Mouse (Mus musculus) spleen, postnatal 10 days (tissue): ENCODE results near the gene Iqsec1.

Source experiments
- DNase-seq, 2 experiments: peaks; one replicate each; pipeline ENCODE4 v3.0.0; 2021 to 2022; ENCODE audit warnings: low spot score in 2 of 2

The Iqsec1 gene

DNA sequence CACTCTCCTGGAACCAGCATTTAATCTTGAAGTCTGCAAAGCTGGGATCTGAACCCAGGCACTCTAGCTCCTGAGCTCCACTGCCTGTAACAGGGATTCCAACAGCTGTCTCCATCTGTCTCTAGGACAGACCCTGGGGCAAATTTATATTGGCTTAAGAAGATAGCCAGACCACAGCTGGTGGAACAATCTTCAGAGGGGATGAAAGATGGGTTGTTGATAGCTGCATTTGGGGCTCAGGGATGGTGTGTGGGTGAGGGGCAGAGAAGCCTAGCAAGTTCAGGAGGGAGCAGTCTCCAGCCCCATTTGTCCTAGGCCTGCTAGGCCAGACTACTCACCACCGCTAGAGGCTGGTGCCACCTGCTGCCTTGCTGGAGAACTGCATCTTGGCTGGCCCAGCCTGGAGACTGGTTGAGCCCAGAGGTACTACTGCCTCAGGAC, 260.0 kb downstream of the Iqsec1 start:
- DNase-seq, result peak; percentile 85 to 88

GRCm38 (mm10) chr6:90727826-90728225, 260.7 kb downstream of the Iqsec1 start:
- DNase-seq, result no peak

- DNase-seq, result no peak
Observed at GRCm38 (mm10) chr6:90726711-90727122, 261.8 kb downstream of the Iqsec1 start.

DNA sequence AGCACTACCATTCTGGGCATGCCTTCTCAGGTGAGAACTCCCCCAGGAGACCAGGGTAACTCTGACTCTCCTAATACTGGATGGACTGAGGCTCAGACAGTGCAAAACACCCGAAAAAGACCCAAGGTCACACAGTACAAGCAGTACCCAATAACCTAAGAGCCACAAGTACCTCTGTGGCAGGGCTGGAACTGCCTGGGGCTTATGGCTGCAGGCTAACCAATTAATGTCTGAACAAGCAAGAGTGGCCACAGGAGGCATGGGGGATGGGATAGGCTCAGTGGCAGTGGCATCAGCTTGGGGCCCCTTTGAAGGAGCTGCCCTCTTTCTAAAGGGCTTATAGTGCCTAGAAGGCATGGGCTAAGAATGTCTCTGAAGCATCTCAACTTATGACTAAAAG, 263.0 kb downstream of the Iqsec1 start:
- no peak for DNase-seq

DNA sequence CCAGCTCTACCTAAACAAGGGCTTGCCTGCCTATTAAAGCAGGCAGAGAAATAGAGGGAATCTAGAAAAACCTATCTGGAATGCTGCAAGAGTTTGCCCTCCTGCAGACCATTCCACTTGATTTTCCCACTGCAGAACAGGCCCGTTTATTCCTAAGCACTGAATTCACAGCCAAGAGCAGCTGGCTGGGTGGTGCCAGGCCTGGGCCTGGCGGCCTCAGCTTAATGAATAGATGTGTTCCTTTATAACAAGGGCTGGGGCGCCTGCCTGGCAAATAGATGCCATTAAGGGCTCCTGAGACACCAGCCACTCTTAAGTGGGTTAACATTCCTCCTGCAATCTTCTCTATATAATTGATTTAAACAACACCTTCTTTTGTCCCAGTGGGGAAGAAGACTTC, 265.5 kb downstream of the Iqsec1 start:
- no peak for DNase-seq

- peak; percentile 73 to 85 for DNase-seq
Observed at GRCm38 (mm10) chr6:90720996-90721746, 267.3 kb downstream of the Iqsec1 start.

DNA sequence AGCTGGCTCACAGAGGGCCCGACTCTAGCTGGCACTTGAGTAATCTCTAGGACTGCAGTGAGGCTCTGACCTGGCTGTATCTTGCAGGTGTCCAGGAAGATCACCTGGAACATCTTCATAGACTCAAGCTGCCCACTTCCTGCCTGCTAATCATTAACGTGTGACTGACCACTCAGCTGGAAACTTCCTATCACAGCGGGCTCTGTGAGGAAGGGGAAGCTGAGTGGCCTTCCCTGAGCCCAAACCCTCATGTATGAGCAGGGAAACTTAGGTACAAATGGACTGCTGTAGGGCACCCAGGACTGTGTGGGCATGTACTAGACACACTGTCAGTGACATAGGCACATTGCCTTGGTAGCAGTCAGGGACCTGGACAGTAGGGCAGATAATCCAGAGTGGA, 268.3 kb downstream of the Iqsec1 start:
- no peak for DNase-seq

GRCm38 (mm10) chr6:90719402-90719801, 269.1 kb downstream of the Iqsec1 start:
- DNase-seq, result no peak

- no peak for DNase-seq
Observed at GRCm38 (mm10) chr6:90718477-90718876, 270.0 kb downstream of the Iqsec1 start.

GRCm38 (mm10) chr6:90717711-90718110, 270.8 kb downstream of the Iqsec1 start:
- DNase-seq, result no peak

DNA sequence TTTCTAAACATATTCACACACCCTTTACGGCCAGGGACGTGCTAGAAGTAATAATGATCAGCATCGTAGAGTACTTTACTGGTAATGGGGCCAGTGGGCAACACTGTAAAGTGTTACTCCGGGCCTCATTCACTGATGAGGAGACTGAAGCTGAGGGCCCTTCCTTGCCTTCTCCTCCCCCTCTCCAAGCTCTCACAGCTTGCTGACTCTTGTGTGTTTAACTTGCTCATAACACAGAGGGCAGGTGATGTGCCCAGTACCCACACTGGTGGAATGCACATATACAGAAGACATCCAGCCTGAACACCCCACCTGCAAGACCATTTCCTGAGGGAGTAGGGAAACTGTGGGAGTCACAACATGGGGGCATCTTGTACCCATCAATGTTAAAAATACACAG, 271.6 kb downstream of the Iqsec1 start:
- no peak for DNase-seq

GRCm38 (mm10) chr6:90716066-90716704, 272.3 kb downstream of the Iqsec1 start:
- DNase-seq, result peak; percentile 77 to 91

DNA sequence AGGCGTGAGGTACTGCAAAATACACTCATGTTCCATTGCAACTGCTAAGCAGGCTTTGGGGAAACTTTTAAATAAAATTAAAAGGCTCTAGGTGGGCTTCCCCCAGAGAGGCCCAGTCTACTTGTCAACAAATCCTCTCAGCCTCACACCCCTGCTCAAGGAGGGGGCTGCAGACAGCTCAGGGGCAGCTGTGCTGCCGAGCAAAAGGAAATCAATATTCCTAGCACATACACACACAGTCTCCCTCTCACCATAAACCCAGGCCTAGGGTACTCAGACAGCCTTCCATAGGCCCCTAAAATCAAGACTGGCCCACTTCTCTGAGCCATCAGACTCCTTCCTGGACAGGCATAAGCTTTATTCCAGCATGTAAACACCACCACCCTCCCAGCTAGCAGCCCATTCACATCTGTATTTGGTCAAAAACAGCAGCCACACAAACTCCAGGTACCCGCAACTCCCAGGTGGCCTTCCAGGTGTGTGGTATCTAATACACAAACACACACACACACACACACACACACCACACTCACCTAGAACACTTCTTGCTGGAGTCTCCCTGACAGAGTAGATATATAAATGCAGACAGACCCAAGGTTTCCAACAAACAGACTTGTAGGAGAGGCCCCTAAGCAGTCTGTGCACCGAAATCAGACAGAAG, 273.1 kb downstream of the Iqsec1 start:
- peak; percentile 34 to 50 for DNase-seq

DNA sequence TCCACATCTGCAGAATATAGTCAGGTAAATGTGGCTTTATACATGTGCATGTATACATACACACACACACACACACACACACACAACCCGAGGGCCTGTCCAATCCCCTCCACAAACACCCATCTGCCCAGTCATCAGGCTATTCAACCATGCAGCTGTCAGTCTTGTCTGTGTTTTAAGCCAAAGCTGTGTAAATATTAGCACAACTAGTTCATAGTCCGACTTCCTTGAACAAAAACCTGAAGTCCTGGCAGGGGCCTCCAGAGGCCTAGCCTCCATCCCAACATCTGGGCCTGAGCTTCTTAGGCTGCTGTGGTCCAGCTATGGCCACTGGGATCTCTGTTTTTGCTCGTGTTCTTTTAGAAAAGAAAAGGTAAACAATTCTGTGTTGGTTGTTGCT, 274.8 kb downstream of the Iqsec1 start:
- no peak for DNase-seq

DNA sequence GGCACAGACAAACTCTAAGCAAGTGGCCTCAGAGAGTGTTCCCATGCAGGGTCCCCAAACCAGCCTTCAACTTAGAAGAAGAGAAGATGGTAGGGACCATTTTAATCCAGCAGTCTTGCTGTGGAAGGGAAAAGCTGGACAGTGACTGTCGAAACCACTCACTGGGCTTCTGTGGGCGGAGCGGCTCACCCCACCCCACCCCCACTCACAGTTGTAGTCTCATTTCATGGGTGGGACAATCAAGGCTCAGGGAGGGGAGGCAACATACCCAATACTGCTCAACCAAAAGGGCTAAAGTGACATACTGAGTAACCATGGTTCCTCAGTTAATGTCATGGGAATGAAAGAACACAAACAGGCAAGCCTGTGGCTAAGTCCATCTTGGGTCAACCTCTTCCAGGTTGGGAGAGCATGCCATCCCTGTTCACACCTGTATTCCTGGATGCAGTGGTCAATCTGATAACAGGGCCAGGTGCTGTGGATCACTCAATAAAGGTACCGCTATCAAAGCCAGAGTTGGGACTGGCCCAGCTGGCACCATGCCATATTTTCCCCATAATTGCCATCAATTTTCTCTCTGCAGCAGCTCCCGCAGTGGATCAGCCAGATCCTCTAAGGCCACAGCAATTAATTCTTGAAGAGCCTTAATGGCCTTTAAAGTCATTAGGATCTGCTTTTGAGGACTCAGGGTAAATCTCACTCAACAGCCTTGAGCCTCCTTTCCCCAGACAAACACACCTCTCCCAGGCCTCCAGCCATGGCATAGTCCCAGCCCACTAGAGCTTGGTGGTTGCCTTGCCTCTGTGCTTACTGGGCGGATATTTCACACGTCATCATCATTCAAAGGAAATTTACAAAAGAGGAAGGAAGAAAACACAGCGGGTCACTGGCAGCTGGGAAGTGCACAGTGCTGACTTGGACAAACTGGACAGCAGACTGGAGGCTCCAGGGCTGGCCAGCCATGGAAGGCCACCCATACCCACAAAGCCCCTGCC, 275.7 kb downstream of the Iqsec1 start:
- DNase-seq, result peak; percentile 39

DNA sequence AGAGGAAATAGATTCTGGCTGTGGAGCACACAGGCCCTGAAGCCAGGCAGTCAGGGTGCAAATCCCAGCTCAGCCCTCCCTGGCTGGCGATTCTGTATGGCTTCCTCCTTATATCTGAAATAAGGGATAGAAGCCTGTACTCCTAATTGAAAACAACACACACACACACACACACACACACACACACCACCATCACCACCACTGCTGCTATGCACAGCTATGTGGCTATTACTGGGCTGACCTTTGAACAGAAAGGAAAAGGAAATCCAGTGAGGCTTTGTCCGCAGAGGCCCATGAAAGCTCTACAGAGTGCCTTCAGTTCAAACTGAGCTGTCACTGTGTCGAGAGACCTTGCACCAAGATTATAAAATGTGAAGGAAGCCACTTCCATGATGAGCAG, 276.4 kb downstream of the Iqsec1 start:
- no peak for DNase-seq

DNA sequence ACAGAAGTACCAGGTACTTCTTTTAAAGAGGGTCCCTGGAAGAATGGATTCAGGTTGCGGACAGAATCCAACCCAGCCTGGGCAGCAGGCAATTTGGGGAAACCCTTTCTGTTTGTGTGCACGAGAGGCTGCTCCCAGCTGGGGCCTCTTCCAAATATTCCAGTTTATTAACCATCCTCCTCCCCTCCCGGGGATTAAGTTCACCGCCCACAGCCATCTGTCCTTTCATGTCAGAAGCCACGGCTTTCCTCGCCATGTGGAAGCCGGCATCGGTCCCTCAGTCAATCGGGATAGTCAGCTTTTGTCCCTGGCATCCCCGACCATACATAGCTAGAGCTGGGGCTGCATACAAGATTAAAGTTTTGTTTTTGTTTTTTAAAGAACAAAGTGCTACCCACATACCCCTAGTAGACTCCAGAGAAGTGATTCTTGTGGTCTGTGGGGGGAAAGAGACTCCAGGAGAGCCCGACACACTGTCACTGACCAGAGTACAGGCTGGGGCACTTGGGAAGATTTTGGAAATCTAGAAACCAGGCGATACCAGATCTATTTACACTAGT, 276.9 kb downstream of the Iqsec1 start:
- no peak for DNase-seq

- DNase-seq, result peak; percentile 28 to 33
Observed at GRCm38 (mm10) chr6:90710778-90711177, 277.7 kb downstream of the Iqsec1 start.

DNA sequence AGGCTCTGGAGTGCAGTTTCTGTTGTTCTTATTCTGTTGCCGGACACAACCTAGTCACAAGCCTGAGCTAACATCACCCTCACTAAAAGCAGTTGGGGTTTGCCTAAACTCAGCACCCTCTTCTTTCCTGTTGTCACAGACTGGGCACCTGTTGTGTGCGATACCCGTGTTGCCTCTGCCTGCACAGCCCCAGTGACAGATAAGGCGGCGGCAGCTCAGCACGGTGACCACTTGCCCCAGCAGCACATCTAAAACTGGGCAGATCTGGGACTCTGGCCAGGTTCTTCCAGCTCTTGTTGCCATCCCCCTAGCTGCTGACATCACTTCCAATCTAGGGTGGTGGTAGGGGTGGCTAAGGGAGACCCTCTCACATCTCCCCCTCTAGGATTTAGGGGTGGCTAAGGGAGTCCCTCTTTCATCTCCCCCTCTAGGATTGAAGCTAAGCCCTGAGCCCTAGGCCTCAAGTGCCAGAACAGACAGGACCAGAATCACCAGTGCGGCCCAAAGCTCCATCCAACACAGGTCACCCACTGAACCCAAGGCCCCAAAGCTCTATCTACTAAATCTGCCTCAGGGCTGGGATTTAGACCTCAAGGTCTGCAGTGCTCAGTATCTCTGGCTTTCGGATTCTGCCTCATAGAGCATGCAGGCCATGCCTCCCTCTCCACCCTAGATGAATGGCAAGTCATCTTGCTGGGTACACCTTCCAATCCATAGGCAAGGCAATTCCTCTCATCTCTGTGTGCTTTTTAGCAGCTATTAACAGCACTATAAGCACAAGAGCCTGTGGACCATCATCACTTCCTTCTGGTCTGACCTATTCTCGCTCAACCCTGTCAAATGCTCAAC, 278.3 kb downstream of the Iqsec1 start:
- DNase-seq, result peak; percentile 66 to 87

DNA sequence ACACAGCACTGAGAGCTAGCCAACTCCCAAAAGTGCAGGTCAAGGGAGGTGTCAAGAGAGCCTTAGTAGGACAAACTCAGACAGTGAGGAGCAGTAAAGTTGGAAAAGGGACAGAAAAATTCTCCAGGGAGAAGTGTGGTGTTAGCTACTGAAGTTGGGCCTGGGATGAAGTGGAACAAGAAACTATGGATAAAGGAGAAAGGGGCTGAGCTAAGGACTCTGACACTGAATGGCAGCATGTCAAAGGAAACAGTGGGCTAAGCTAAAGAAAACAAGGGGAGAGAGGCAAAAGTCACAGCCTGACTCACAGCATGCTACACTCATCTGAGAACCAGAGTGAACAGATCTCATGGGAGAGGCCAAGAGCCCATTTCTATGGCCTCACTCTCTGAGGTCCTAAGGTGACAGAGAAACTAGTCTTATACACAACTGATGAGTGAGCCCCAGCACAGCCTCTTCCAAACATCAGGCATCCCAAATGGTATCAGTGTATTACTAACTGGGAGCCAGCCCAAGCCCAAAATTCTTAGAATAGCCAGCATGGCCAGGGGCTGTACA, 280.3 kb downstream of the Iqsec1 start:
- peak in 1 of 2 experiments; percentile 35 for DNase-seq
